Mouse (Mus musculus) B cell, adult 2 months (primary cell): ENCODE measurements around the gene Disp2.
A peak's percentile ranks its signal among the peaks of the same experiment; 100 is the strongest.

ENCODE experiments used
- DNase-seq, 2 experiments: peaks; one replicate each; pipeline ENCODE4 v3.0.0; 2022

The Disp2 gene

GRCm38 (mm10) chr2:118790551-118791525 is 11.3 kb downstream of the Disp2 start:
- peak; percentile 58 for DNase-seq

GRCm38 (mm10) chr2:118791591-118792258 is 12.2 kb downstream of the Disp2 start:
- no peak for DNase-seq

GRCm38 (mm10) chr2:118792259-118792613 is 12.7 kb downstream of the Disp2 start:
- DNase-seq = no peak

GRCm38 (mm10) chr2:118793636-118794035 is 14.1 kb downstream of the Disp2 start:
- no peak for DNase-seq

- DNase-seq = no peak
Measured at GRCm38 (mm10) chr2:118802542-118803118, 23.1 kb downstream of the Disp2 start.

- peak; percentile 47 to 58 for DNase-seq
Measured at GRCm38 (mm10) chr2:118804474-118804873, 25.0 kb downstream of the Disp2 start.

- no peak for DNase-seq
Measured at GRCm38 (mm10) chr2:118805137-118805536, 25.6 kb downstream of the Disp2 start.

GRCm38 (mm10) chr2:118805756-118806155 is 26.2 kb downstream of the Disp2 start:
- DNase-seq = no peak

- no peak for DNase-seq
Measured at GRCm38 (mm10) chr2:118806860-118807259, 27.3 kb downstream of the Disp2 start.

- no peak for DNase-seq
Measured at GRCm38 (mm10) chr2:118810861-118811260, 31.3 kb downstream of the Disp2 start.

- no peak for DNase-seq
Measured at GRCm38 (mm10) chr2:118812724-118813123, 33.2 kb downstream of the Disp2 start.

- peak; percentile 92 to 93 for DNase-seq
Measured at GRCm38 (mm10) chr2:118813981-118814836, 34.7 kb downstream of the Disp2 start, which contains the start of gene Knstrn. Gene Knstrn (plus strand): TSS chr2:118814003.

- no peak for DNase-seq
Measured at GRCm38 (mm10) chr2:118822800-118823199, 43.3 kb downstream of the Disp2 start.

GRCm38 (mm10) chr2:118824396-118824795 is 44.9 kb downstream of the Disp2 start:
- no peak for DNase-seq

- no peak for DNase-seq
Measured at GRCm38 (mm10) chr2:118829096-118829495, 49.6 kb downstream of the Disp2 start.

- no peak for DNase-seq
Measured at GRCm38 (mm10) chr2:118834061-118834460, 54.5 kb downstream of the Disp2 start.

- DNase-seq = no peak
Measured at GRCm38 (mm10) chr2:118835115-118835514, 55.6 kb downstream of the Disp2 start.

GRCm38 (mm10) chr2:118838330-118838729 is 58.8 kb downstream of the Disp2 start:
- DNase-seq = no peak

- DNase-seq = no peak
Measured at GRCm38 (mm10) chr2:118841186-118841585, 61.7 kb downstream of the Disp2 start.

GRCm38 (mm10) chr2:118841774-118842173 is 62.3 kb downstream of the Disp2 start:
- DNase-seq = no peak

GRCm38 (mm10) chr2:118844427-118844826 is 64.9 kb downstream of the Disp2 start:
- no peak for DNase-seq

- peak; percentile 23 to 43 for DNase-seq
Measured at GRCm38 (mm10) chr2:118846246-118846645, 66.7 kb downstream of the Disp2 start.

GRCm38 (mm10) chr2:118851756-118852155 is 72.2 kb downstream of the Disp2 start:
- no peak for DNase-seq
